Mouse (Mus musculus): Measurements from ENCODE around the gene Cd3eap. TPM values are rescaled to one million over a fixed set of nuclear protein-coding genes. Genes with fewer than 3 reads are reported as not detected.

The Cd3eap gene
- polyA plus RNA-seq, 1 experiment from 2014 or later, result 15.0 TPM

DNA sequence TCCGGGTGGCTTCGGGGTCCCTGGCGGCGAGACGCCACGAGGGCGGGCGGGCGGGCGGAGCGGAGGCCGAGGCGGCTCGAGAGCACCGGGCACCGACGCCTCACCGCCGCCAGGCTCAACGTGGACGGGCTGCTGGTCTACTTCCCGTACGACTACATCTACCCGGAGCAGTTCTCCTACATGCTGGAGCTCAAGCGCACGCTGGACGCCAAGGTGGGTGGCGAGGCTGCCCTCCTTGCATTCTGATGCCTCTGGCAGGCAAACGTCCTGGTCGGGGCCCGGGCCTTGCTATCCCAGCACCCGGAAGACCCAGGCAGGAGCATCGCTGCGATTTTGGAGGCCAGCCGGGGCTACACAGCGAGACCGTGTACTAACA lies 22.9 kb upstream of the Cd3eap start:
- 0% methylated on average over 25 of the region's 37 CpGs for WGBS (ENCODE audit: insufficient replicate concordance)
- peak overlapping the region; percentile 89 for H3K4me3 ChIP-seq (replicated peaks)
- peaks cover 28% of the 10 kb centered on the region for H3K4me1 ChIP-seq (replicated peaks)
- H3K27ac ChIP-seq, result peak overlapping the region; percentile 43
- H3K36me3 ChIP-seq, result peaks cover 39% of the 10 kb centered on the region
- peak overlapping the region; percentile 97 for H3K4me2 ChIP-seq
- peak; percentile 71 for ATAC-seq (ENCODE audit: low read depth)
- H3K9me3 ChIP-seq (replicated peaks), result no peaks in the 10 kb centered on the region
- H3K27me3 ChIP-seq, result no peaks in the 10 kb centered on the region
- H3K9ac ChIP-seq, result peak overlapping the region; percentile 85
- DNase-seq, result no peak

DNA sequence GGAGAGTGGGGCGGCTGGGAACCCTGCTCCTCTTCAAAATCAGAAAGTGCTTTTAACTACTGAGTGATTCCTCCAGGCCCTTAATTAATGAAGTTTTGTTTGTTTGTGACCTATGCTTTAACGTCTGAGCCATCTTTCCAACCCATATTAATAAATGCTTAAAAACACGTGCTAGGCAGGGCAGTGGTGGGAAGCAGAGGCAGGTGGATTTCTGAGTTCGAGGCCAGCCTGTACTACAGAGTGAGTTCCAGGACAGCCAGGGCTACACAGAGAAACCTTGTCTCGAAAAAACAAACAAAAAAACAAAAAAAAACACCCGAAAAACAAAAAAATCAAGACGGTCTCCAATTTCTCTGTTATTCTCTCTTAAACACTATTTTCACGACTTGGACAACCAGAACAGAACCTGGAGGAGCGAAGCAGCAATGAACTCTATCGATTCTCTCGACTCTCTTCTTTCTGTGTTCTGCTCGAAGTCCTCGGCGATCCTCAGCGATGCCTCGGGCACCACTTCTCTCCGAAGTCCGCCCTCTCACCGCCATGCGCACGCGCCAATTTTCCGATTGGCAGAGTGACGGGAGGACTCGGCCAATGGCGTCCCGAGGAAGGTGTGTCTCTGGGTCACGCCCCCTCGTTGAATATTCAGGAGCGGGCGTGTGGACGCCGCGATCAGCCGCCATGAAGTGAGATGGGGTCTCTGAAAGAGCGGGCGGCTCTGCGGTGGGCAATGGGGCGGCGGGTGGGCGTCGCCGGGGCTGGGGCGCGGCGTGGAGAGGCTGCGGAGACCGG lies 22.3 kb upstream of the Cd3eap start, which contains the start of gene Ercc2:
Ercc2 (plus strand) TSS at position 634 of the 789 bp plus-strand sequence.
- Histone ChIP-seq H3K36me3 (peaks cover 33% of the 10 kb centered on the region), H3K4me1 (replicated peaks) (peaks cover 24% of the 10 kb centered on the region), H3K27me3 (no peaks in the 10 kb centered on the region), H3K27ac (peak within 1 kb of the TSS; percentile 43), H3K9ac (peak within 1 kb of the TSS; percentile 85), H3K9me3 (replicated peaks) (no peaks in the 10 kb centered on the region), H3K4me3 (replicated peaks) (peak within 1 kb of the TSS; percentile 89), H3K4me2 (peak within 1 kb of the TSS; percentile 97)
- ATAC-seq (ENCODE audit: low read depth) (peak; percentile 96), DNase-seq (peak; percentile 99)
- 5% methylated on average over 47 of the region's 48 CpGs for WGBS (ENCODE audit: insufficient replicate concordance)

DNA sequence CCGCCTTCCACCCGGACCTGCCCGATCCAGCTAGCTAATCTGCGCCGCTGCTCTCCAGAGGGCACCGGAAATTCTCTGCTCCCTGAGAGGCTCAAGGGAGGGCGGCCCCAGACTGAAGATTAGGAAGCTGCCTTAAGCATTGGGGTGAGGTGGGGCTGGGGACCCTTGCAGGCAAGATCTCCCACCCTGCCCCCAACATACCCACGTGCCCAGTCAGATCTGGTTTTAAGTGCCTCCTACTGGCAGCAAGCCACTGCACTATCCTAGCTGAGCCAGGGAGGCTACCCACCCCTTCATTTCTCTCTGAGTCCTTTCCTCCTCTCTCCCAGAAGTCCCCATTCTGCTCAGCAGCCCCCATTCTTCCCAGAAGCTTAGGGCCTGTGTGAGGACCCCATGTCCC lies 18.8 kb upstream of the Cd3eap start:
- H3K27ac ChIP-seq, result no peak overlapping the region
- H3K4me2 ChIP-seq, result no peak overlapping the region
- no peak for DNase-seq
- ATAC-seq (ENCODE audit: low read depth), result no peak
- H3K4me1 ChIP-seq (replicated peaks), result peaks cover 13% of the 10 kb centered on the region
- no peaks in the 10 kb centered on the region for H3K9me3 ChIP-seq (replicated peaks)
- H3K36me3 ChIP-seq, result no peaks in the 10 kb centered on the region
- H3K4me3 ChIP-seq (replicated peaks), result no peak overlapping the region
- H3K27me3 ChIP-seq, result no peaks in the 10 kb centered on the region
- WGBS (ENCODE audit: insufficient replicate concordance), result 38% methylated on average over 8 of the region's 8 CpGs
- H3K9ac ChIP-seq, result no peak overlapping the region

DNA sequence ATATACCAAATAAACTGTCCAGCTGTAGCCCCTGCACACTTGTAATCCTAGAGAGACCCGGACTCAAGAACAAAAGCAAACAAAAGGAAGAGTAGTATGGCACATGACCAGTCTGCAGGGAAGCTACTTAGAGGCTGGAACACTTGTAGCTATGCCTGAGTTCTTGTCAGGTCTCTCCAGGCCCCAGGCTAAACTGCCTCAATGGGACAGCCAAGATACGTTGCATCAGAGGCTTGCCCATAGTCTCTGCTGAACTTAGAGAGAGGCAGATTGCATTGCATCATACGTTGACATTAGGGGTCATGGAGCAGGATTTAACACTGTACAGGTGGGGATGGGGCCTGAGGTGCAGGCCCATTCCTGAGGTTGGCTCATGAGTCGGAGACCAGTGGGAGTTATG lies 16.7 kb upstream of the Cd3eap start:
- ATAC-seq (ENCODE audit: low read depth), result peak; percentile 45; the same call in 1 of the 2 replicates
- H3K27me3 ChIP-seq, result no peaks in the 10 kb centered on the region
- H3K4me1 ChIP-seq (replicated peaks), result no peaks in the 10 kb centered on the region
- no peak for DNase-seq
- no peaks in the 10 kb centered on the region for H3K36me3 ChIP-seq
- H3K9ac ChIP-seq, result no peak overlapping the region
- no peaks in the 10 kb centered on the region for H3K9me3 ChIP-seq (replicated peaks)
- H3K4me3 ChIP-seq (replicated peaks), result no peak overlapping the region
- WGBS (ENCODE audit: insufficient replicate concordance), result 66% methylated on average over 4 of the region's 4 CpGs
- H3K4me2 ChIP-seq, result no peak overlapping the region
- no peak overlapping the region for H3K27ac ChIP-seq

DNA sequence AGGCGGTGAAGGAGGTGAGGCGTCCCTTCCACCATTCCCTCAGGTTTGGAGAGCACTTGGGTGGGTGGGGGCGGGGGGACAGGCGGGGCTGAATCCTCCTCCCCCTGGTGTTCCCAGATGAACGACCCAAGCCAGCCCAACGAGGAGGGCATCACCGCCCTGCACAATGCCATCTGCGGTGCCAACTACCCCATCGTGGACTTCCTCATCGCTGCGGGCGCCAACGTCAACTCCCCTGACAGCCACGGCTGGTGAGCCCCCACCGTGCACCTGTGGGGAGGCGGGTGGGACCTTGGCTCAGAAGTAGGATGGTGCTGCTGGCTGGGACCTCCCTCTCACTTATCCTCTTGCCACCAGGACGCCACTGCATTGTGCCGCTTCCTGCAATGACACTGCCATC lies 16.1 kb upstream of the Cd3eap start:
- no peak overlapping the region for H3K9ac ChIP-seq
- ATAC-seq (ENCODE audit: low read depth), result no peak
- 70% methylated on average over 18 of the region's 18 CpGs for WGBS (ENCODE audit: insufficient replicate concordance)
- no peak for DNase-seq
- H3K36me3 ChIP-seq, result no peaks in the 10 kb centered on the region
- no peaks in the 10 kb centered on the region for H3K4me1 ChIP-seq (replicated peaks)
- H3K4me3 ChIP-seq (replicated peaks), result no peak overlapping the region
- H3K9me3 ChIP-seq (replicated peaks), result no peaks in the 10 kb centered on the region
- no peak overlapping the region for H3K27ac ChIP-seq
- H3K4me2 ChIP-seq, result no peak overlapping the region
- H3K27me3 ChIP-seq, result 0 out of 2 replicates have a peak, but pooled peaks cover 2% of the 10 kb centered on the region

DNA sequence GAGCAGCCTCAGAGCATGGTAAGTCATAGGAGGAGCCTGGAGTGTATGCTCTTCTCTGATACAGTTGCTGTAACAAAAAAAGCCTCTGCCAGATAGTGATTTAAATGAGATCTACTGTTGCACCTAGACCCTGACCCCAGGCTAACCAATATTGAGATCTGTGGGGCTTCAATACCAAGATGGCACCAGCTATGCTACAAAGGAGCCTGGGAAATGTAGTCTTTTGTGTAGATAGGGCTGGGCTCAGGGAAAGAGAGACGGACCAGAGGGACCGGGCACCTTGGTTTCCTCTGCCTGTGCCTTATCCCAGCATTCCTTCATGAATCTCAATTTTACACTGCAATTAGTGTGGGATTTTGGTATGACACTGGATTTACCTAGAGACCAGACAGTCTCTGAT lies 14.1 kb upstream of the Cd3eap start:
- Histone ChIP-seq H3K9me3 (replicated peaks) (no peaks in the 10 kb centered on the region), H3K27ac (no peak overlapping the region), H3K9ac (no peak overlapping the region), H3K4me3 (replicated peaks) (no peak overlapping the region), H3K27me3 (peaks cover 21% of the 10 kb centered on the region), H3K36me3 (no peaks in the 10 kb centered on the region), H3K4me2 (no peak overlapping the region), H3K4me1 (replicated peaks) (peaks cover 5% of the 10 kb centered on the region)
- 75% methylated on average over 2 of the region's 2 CpGs for WGBS (ENCODE audit: insufficient replicate concordance)
- ATAC-seq (ENCODE audit: low read depth) (no peak), DNase-seq (no peak)

DNA sequence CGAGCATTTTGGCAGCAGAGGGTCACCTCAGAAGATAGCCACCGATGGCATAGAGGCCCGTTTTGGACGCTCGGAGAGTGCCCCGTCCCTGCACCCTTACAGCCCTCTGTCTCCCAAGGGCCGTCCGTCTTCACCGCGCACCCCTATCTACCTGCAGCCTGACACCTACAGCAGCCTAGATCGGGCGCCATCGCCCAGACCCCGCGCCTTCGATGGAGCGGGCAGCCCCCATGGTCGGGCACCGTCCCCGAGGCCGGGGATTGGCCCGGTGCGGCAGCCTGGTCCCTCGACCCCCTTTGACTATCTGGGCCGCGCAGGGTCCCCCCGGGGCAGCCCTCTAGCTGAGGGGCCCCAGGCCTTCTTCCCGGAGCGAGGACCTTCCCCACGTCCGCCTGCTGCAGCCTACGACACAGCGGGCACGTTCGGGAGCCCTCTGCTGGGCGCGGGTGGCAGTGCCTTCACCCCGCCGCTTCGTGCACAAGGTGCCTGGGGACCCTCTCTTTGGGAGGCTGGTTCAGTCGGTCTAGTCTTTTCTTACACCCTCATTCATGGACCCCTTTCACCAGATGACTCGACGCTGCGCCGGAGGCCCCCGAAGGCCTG lies 10.6 kb upstream of the Cd3eap start:
- H3K9me3 ChIP-seq (replicated peaks), result no peaks in the 10 kb centered on the region
- peak overlapping the region; percentile 68 for H3K4me2 ChIP-seq
- no peak overlapping the region for H3K27ac ChIP-seq
- H3K9ac ChIP-seq, result peak overlapping the region; percentile 45; the same call in 1 of the 2 replicates
- 9% methylated on average over 46 of the region's 46 CpGs for WGBS (ENCODE audit: insufficient replicate concordance)
- no peaks in the 10 kb centered on the region for H3K36me3 ChIP-seq
- peak overlapping the region; percentile 39 for H3K4me3 ChIP-seq (replicated peaks)
- DNase-seq (peak; percentile 27), ATAC-seq (ENCODE audit: low read depth) (0 out of 2 replicates have a peak, but pooled peaks have one; percentile 42)
- peaks cover 23% of the 10 kb centered on the region for H3K27me3 ChIP-seq
- peaks cover 5% of the 10 kb centered on the region for H3K4me1 ChIP-seq (replicated peaks)

DNA sequence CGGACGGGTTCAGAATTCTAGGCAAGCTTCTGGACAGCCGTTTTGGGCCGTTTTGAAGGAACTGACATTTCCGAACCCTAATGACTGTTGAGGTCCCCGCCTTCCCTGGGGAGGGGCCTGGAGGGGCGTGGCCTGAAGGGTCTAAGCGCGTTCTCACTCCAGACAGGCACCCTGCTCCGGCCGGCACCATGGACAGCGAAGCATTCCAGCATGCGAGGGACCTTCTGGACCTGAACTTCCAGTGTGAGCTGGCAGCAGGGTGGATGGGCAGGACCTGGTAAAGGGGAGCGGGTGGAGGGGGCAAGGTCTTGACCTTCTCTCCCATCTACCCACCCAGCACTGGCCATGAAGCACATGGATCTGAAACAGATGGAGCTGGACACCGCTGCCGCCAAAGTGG lies 9.1 kb upstream of the Cd3eap start:
- H3K4me1 ChIP-seq (replicated peaks), result peaks cover 14% of the 10 kb centered on the region
- no peaks in the 10 kb centered on the region for H3K36me3 ChIP-seq
- H3K27me3 ChIP-seq, result peaks cover 23% of the 10 kb centered on the region
- H3K4me3 ChIP-seq (replicated peaks), result no peak overlapping the region
- 19% methylated on average over 16 of the region's 16 CpGs for WGBS (ENCODE audit: insufficient replicate concordance)
- ATAC-seq (ENCODE audit: low read depth), result no peak
- H3K9me3 ChIP-seq (replicated peaks), result no peaks in the 10 kb centered on the region
- H3K9ac ChIP-seq, result no peak overlapping the region
- H3K27ac ChIP-seq, result no peak overlapping the region
- no peak overlapping the region for H3K4me2 ChIP-seq
- DNase-seq, result no peak

DNA sequence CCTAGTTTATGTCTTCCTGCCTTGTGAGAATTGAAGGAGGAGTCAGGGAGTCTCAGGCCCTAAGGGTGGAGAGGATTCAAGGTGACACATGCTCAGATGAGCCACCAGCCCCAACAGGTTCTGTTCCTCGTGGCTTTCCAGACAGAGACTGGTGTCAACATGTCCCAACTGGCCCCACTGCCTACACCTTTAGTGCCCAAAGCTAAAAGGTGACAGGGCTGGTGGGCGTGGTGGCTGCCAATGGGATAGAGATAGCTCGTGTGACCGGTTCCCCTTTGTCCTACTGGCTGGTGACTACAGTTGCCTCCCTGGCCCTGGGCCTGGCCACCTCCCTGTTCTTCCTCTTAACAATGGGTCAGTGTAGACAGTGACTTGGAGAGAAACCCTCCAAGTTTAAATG lies 6.1 kb upstream of the Cd3eap start:
- peaks cover 37% of the 10 kb centered on the region for H3K4me1 ChIP-seq (replicated peaks)
- no peak overlapping the region for H3K4me3 ChIP-seq (replicated peaks)
- ATAC-seq (ENCODE audit: low read depth) (no peak), DNase-seq (no peak)
- H3K36me3 ChIP-seq, result no peaks in the 10 kb centered on the region
- H3K27ac ChIP-seq, result no peak overlapping the region
- WGBS (ENCODE audit: insufficient replicate concordance), result 43% methylated on average over 4 of the region's 4 CpGs
- no peak overlapping the region for H3K9ac ChIP-seq
- no peaks in the 10 kb centered on the region for H3K9me3 ChIP-seq (replicated peaks)
- peaks cover 21% of the 10 kb centered on the region for H3K27me3 ChIP-seq
- no peak overlapping the region for H3K4me2 ChIP-seq

DNA sequence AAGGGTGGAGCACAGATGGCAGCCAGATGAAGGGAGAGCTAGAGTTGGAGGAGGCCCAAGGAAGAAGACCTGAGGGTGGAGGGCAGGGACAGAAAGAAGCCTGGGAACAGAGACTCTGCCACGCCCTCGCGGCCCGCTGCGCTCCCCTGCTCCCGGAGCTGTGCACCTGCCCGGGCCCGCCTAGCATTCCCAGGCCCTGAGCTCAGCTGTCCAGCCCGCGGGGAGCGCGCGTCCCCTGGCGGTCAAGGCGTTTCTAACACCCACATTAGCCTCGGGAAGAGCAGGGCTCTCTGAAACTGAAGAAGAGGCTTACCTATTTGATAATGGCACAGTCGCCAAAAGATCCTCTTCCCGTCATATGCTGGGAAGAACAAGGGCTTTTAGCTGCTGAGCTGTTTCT lies 4.6 kb upstream of the Cd3eap start:
- Histone ChIP-seq H3K36me3 (no peaks in the 10 kb centered on the region), H3K4me3 (replicated peaks) (no peak overlapping the region), H3K4me2 (peak overlapping the region; percentile 7; the same call in 1 of the 2 replicates), H3K9ac (no peak overlapping the region), H3K9me3 (replicated peaks) (no peaks in the 10 kb centered on the region), H3K4me1 (replicated peaks) (peaks cover 42% of the 10 kb centered on the region), H3K27me3 (peaks cover 7% of the 10 kb centered on the region), H3K27ac (no peak overlapping the region)
- ATAC-seq (ENCODE audit: low read depth) (no peak), DNase-seq (peak; percentile 71)
- 2% methylated on average over 18 of the region's 18 CpGs for WGBS (ENCODE audit: insufficient replicate concordance)

DNA sequence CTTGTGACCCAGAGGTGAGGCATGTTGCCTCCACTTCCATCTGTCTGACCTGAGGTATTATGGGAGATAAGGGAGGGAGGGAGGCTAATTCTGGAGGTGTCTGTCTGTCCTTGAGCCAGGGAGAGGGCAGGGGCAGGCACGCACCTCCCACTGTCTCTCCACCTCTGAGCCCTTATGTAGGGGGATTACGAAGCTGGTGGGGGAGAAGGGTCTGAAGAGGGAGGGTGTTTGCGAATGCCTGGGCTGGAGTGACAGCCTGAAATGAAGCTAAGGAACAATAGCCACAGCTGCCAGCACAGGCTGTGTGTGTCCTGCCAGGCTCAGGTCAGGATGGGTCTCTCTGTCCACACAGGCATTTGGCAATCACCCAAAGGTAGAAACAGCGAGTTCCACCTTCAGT lies 3.0 kb upstream of the Cd3eap start:
- H3K27me3 ChIP-seq, result no peaks in the 10 kb centered on the region
- 0 out of 2 replicates have a peak overlapping the region, but pooled peaks have one; percentile 78 for H3K9ac ChIP-seq
- H3K4me3 ChIP-seq (replicated peaks), result no peak overlapping the region
- DNase-seq (no peak), ATAC-seq (ENCODE audit: low read depth) (no peak)
- peaks cover 7% of the 10 kb centered on the region for H3K36me3 ChIP-seq
- H3K27ac ChIP-seq, result no peak overlapping the region
- no peaks in the 10 kb centered on the region for H3K9me3 ChIP-seq (replicated peaks)
- H3K4me2 ChIP-seq, result peak overlapping the region; percentile 100
- WGBS (ENCODE audit: insufficient replicate concordance), result 44% methylated on average over 4 of the region's 4 CpGs
- peaks cover 58% of the 10 kb centered on the region for H3K4me1 ChIP-seq (replicated peaks)
